Mouse (Mus musculus) urinary bladder, postnatal 36 days (tissue): ENCODE data around the gene 4930558K02Rik.

Source experiments
- DNase-seq, 2 experiments: peaks; one replicate each; pipeline ENCODE4 v3.0.0; 2022; ENCODE audit warnings: low spot score in 2 of 2, mixed read lengths in 1 of 2

Gene 4930558K02Rik

GRCm38 (mm10) chr1:161902692-161903452 is 76.6 kb downstream of the 4930558K02Rik start:
- no peak for DNase-seq

- DNase-seq = no peak
Observed at GRCm38 (mm10) chr1:161900129-161900528, 79.3 kb downstream of the 4930558K02Rik start.

- DNase-seq = no peak
Observed at GRCm38 (mm10) chr1:161897235-161897634, 82.2 kb downstream of the 4930558K02Rik start.

- DNase-seq = no peak
Observed at GRCm38 (mm10) chr1:161896130-161896529, 83.3 kb downstream of the 4930558K02Rik start.

GRCm38 (mm10) chr1:161895014-161895413 is 84.4 kb downstream of the 4930558K02Rik start:
- DNase-seq = no peak

- DNase-seq = no peak
Observed at GRCm38 (mm10) chr1:161894553-161894952, 84.9 kb downstream of the 4930558K02Rik start.

- DNase-seq = no peak
Observed at GRCm38 (mm10) chr1:161894126-161894525, 85.3 kb downstream of the 4930558K02Rik start.
